Mouse (Mus musculus): Measurements from ENCODE around the gene Micu2.

Micu2 gene

DNA sequence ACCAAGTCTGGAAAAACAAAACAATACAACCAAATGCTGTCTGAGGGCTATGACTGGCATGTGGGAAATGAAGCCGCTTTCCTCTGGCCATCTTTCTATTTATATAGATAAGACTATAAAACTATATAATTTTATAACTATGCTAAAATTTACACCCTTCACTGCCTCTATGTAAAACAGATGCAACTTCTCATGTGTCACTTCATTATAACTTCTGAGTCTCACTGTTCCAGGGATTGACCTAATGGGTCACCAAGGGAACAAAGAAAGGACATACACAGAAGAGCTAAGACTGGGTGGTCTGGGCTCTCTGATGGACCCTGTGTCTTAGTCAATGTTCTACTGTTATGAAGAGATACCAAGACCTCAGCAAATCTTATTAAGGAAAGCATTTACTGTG lies 106.1 kb downstream of the Micu2 start:
- no peak for DNase-seq (ENCODE audit: low spot score)

DNA sequence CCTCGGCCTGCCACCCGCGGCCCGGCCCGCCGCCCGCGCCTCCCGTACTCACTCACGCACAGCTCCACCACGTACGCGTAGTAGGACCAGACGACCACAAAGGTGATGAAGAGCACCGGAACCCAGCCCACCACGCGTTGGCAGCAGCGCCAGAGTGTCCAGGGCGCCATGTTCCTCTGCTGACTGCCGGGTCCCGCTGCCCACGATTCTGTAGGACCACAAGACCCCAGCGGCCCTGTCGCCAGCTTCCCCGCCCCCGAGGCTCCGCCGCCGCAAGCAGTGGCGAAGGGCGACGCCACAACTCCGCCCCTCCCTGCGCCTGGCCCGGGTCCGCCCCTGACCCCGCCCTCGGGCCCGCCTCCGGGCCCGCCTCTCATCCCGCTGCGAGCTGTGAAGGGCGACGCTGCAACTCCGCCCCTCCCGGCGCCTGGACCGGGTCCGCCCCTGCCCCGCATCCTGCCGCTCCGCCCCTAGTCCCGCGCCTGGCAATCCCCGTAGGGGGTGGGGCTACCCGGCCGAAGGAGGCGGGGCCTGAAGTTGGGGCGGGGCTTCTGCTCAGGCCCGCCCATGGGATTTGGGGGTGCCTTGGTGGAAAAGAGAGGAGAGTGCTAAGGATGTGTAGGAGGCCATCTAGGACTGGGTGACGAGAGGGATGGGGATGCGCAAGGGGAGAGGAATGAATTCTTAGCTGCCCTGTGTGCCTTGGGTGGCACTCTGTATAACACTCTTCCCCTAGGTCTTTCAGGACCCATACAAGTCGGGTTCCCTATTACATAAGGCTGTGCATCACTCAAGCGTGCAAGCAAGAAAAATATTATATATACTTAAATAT lies 108.8 kb downstream of the Micu2 start, which contains the start of gene Zdhhc20:
Gene Zdhhc20 (minus strand): TSS at position 266 of the 832 bp plus-strand sequence.
- DNase-seq (ENCODE audit: low spot score), result peak; percentile 90

DNA sequence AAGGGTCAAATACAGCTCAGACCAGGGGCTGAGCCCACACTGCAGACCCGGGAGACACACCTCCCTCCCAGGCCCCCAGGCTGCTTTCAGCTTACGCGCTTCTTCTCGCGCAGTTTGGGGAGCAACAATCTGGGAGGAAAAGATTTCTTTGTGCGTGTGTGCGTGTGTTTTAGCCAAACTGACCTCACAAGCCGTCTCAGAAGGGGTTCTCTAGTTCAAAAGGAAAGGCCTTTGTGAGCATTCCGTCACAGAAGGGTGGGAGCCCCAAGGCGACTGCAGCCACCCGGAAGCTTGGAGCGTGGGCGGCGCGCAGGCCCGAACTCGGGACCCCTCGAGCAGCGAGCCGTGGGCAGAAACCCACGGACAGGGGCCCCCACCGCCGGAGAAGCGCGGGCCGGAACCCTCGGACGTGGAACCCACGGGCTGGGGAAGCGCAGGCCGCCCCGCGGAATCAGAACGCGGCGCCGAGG lies 109.5 kb downstream of the Micu2 start:
- DNase-seq (ENCODE audit: low spot score), result peak; percentile 64

DNA sequence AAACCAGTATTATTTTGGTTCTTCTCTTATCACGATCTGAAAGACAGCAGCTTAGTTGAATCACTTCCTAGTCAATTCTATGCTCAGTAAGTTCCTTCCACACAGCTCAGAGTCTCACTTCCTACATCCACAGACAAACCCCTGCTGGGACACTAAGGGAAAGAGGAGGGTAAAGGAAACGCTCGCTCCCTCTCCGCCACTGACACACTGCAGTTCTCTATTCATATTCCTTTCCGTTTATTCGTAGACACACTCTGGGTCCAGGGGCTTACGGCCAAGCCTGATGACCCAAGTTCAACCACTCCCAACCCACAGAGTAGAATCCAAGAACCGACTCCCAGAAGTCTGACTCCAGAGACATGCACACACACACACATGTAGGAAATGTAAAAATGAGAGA lies 111.9 kb downstream of the Micu2 start:
- no peak for DNase-seq (ENCODE audit: low spot score)

DNA sequence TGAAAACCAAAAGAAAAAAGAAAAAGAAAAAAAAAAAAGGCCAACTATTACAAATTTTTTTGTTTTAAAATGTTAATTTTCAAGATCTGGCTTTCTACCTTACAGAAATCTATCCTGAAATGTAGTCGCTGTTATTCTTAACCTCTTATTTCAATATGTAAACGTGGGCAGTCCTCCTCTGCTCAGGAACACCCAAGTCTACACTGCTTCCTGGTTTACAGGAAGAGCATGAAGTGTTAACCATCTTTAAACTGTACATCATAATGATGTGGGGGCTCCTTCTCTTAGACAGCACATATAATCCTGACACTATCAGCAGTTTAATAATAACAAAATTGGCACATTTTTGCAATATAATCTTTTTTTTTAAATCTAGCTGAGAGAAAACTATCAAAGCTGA lies 113.0 kb downstream of the Micu2 start:
- no peak for DNase-seq (ENCODE audit: low spot score)

DNA sequence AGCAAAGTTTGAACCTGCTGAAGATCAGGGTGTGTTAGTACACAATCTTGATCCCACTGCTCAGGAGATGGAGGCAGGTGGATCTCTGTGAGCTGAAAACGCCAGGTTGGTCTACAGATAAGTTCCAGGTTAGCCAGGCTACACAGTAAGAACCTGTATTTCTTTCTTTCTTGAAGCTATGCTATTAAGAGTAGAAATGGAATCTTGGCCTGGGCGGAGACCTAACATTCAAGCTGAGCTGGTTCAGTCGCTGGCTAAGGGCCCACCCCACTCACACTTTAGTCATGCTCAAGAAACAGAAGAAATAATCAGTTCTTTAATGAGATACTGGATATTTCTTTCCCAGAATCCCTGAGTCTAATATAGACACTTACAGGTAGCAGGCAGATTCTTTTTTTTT lies 115.7 kb downstream of the Micu2 start:
- DNase-seq (ENCODE audit: low spot score), result no peak

DNA sequence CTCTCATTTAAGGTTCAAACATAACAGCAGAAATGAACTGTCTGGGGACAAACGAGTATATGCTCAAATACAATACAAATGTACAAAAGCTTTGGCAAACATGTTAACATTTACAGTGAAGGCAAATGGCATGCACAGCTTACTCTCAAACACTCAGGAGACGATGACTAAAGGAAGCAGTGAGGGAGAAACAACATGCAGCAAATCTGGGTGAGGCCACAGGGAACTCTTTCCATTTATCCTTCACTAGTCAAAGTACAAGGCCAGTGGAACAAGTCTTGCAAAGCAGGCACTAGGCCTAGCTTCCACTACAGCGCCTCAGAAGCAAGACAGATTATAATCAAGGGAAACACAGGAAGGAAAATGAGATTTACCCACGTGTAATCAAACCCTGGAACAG lies 116.3 kb downstream of the Micu2 start:
- no peak for DNase-seq (ENCODE audit: low spot score)

DNA sequence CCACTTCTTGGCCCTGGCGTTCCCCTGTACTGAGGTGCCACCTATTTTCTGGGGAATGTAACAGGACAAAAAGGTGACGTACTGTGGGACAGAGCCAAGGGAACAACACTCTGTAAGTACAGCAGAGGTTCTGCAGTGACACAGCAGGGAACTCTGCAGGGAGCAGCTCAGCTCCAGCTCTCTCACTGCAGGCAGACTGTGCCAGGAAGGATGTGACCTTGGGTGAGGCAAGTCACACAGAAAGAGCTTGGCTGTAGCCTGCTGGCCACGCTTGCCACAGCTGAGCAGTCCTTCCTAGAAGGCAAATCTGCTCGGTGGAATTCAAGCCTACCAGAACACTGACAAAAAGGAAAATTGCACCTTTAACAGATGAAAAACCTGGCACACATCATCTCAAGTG lies 117.3 kb downstream of the Micu2 start:
- peak; percentile 82 for DNase-seq (ENCODE audit: low spot score)

DNA sequence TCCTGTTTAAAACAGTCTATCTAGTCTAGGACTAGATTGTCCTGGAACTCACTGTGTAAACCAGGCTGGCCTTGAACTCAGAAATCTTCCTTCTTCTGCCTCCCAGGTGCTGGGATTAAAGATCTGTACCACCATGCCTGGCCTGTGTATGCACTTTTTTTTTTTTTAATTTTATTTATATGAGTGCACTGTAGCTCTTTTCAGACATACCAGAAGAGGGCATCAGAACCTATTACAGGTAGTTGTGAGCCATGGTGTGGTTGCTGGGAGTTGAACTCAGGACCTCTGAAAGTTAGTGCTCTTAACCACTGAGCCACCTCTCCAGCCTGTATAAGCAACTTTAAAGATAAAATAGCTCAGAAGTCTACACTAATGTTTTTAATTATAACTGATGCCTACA lies 118.0 kb downstream of the Micu2 start:
- DNase-seq (ENCODE audit: low spot score), result no peak

DNA sequence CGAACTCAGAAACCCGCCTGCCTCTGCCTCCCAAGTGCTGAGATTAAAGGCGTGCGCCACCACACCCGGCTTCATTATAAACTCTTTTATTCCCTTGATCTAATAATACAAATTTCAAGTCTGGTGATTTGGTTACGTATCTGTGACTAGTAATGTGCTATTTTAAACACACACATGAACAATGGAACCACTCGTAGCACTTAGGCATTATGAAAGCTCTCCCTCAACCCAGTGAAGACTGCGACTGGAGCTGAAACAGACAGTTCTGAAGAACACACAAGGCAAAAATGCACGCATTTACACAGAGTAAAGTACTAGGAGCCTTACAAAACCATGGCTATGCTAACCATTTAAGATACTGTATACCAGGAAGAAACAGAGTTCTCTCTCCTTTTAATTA lies 121.1 kb downstream of the Micu2 start:
- DNase-seq (ENCODE audit: low spot score), result no peak

DNA sequence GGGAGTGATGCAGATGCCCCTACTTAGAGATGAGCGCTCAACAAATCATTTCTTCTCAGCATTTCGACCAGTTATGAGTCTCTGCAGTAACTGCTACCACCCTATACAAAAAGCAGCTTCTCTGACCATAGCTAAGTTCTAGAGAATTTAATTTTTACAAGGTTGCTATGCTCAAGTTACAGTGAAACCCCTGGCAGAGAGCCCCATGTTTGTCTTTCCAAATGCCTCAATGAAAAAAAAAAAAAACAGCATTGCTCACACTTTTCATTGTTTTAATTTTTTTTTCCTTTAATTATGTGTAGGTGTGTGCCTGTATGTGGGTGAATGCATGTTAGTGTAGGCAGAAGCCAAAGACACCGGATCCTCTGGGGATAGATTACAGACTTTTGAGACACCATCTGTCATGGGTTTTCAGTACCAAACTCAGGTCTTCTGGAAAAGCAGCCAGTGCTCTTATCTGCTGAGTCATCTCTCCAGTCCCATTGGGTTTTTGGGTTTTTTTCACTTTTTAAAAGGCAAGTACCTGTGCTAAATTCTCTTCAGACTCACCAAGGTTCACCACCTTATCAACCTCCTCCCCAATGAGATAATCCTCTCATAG lies 132.3 kb downstream of the Micu2 start:
- peak; percentile 43 for DNase-seq (ENCODE audit: low spot score)

All from adipocyte (in vitro differentiated cells).